Mouse (Mus musculus): ENCODE measurements at regions not wholly inside any gene's neighbourhood (a gene's known extent, or its start where the extent isn't known, plus 50 kb on each side); places are given as distances from the start of the nearest gene placed in this dataset.

GRCm38 (mm10) chr4:55158166-55158739 lies 191.6 kb upstream of the Rad23b start:
- H3K36me3 ChIP-seq = no peaks in the 10 kb centered on the region
- ATAC-seq (ENCODE audit: insufficient number of reproducible peaks, insufficient read depth, low FRiP score, low TSS enrichment, low read depth) = no peak
- no peak overlapping the region for H3K4me3 ChIP-seq (replicated peaks)
- H3K9me3 ChIP-seq = no peaks in the 10 kb centered on the region
- no peak overlapping the region for H3K9ac ChIP-seq (replicated peaks)
- no peaks in the 10 kb centered on the region for H3K4me1 ChIP-seq (replicated peaks)
- WGBS = 93% methylated on average over 6 of the region's 6 CpGs
- no peaks in the 10 kb centered on the region for H3K27me3 ChIP-seq
- H3K4me2 ChIP-seq = no peak overlapping the region
- H3K27ac ChIP-seq = no peak overlapping the region

DNA sequence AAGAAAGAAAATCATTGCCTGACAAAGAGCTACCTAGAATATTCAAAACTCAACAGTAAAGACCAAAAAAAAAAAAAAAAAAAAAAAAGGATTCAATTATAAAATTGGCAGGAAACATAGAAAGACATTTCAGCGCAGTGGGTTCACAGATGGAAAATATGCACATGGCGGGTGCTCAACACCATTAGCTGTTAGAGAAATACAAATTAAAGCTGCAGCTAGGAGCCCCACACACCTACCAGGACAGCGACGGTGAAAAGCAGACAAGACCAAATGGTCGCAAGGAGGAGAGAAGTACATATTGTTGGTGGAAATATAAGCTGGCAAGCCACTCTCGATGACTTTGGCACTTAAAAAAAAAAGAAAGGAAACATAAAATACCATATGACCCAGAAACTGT lies 183.6 kb upstream of the Rad23b start:
- no peak for ATAC-seq (ENCODE audit: insufficient number of reproducible peaks, insufficient read depth, low FRiP score, low TSS enrichment, low read depth)
- no peak overlapping the region for H3K9ac ChIP-seq (replicated peaks)
- no peak overlapping the region for H3K27ac ChIP-seq
- H3K36me3 ChIP-seq = no peaks in the 10 kb centered on the region
- no peaks in the 10 kb centered on the region for H3K27me3 ChIP-seq
- no peak overlapping the region for H3K4me3 ChIP-seq (replicated peaks)
- H3K4me1 ChIP-seq (replicated peaks) = peaks cover 9% of the 10 kb centered on the region
- H3K9me3 ChIP-seq = no peaks in the 10 kb centered on the region
- 85% methylated on average over 6 of the region's 6 CpGs for WGBS
- H3K4me2 ChIP-seq = no peak overlapping the region

- no peak for ATAC-seq (ENCODE audit: insufficient number of reproducible peaks, insufficient read depth, low FRiP score, low TSS enrichment, low read depth)
- Histone ChIP-seq H3K4me1 (replicated peaks) (peaks cover 9% of the 10 kb centered on the region), H3K36me3 (no peaks in the 10 kb centered on the region), H3K4me3 (replicated peaks) (no peak overlapping the region), H3K4me2 (no peak overlapping the region), H3K9me3 (no peaks in the 10 kb centered on the region), H3K9ac (replicated peaks) (no peak overlapping the region), H3K27me3 (no peaks in the 10 kb centered on the region), H3K27ac (no peak overlapping the region)
- 76% methylated on average over 7 of the region's 7 CpGs for WGBS
Measured at GRCm38 (mm10) chr4:55169063-55169462, 180.8 kb upstream of the Rad23b start.

DNA sequence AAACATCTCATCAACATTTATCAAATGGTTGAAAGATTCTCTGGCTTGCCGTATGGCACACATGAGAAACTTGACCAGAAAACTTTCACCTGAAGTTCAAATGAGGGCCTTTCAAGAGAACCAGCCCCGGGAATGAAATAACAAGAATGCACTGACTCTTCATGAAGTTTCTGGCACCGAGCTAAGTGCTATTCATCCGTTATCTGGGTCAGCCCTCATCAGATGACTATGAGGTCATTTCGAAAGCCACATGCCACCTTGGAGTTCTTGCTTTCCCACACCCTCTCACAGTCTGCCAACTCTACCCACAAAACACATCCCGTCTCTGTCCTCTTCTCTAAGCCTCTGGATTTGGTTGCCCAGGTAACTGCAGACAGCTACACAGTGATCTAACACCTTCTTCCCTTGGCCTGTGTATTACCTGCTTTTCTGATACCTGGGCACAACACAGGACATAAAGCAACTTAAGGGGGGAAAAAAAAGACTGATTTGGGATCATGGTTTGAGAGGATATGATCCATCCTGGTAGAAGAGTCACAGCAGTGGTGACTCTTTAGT lies 177.4 kb upstream of the Rad23b start:
- Histone ChIP-seq H3K4me2 (no peak overlapping the region), H3K27ac (no peak overlapping the region), H3K4me1 (replicated peaks) (peaks cover 9% of the 10 kb centered on the region), H3K36me3 (no peaks in the 10 kb centered on the region), H3K27me3 (no peaks in the 10 kb centered on the region), H3K9me3 (no peaks in the 10 kb centered on the region), H3K9ac (replicated peaks) (no peak overlapping the region), H3K4me3 (replicated peaks) (no peak overlapping the region)
- ATAC-seq (ENCODE audit: insufficient number of reproducible peaks, insufficient read depth, low FRiP score, low TSS enrichment, low read depth) = no peak
- WGBS = 78% methylated on average over 6 of the region's 6 CpGs

GRCm38 (mm10) chr4:55176026-55176425 lies 173.8 kb upstream of the Rad23b start:
- no peak overlapping the region for H3K9ac ChIP-seq (replicated peaks)
- H3K9me3 ChIP-seq = no peaks in the 10 kb centered on the region
- 75% methylated on average over 3 of the region's 3 CpGs for WGBS
- H3K4me3 ChIP-seq (replicated peaks) = no peak overlapping the region
- H3K4me2 ChIP-seq = no peak overlapping the region
- no peaks in the 10 kb centered on the region for H3K27me3 ChIP-seq
- peaks cover 2% of the 10 kb centered on the region for H3K4me1 ChIP-seq (replicated peaks)
- H3K36me3 ChIP-seq = no peaks in the 10 kb centered on the region
- H3K27ac ChIP-seq = no peak overlapping the region
- ATAC-seq (ENCODE audit: insufficient number of reproducible peaks, insufficient read depth, low FRiP score, low TSS enrichment, low read depth) = no peak

- Histone ChIP-seq H3K4me1 (replicated peaks) (no peaks in the 10 kb centered on the region), H3K4me2 (no peak overlapping the region), H3K27me3 (no peaks in the 10 kb centered on the region), H3K9ac (replicated peaks) (no peak overlapping the region), H3K4me3 (replicated peaks) (no peak overlapping the region), H3K36me3 (no peaks in the 10 kb centered on the region), H3K27ac (no peak overlapping the region), H3K9me3 (no peaks in the 10 kb centered on the region)
- 78% methylated on average over 2 of the region's 2 CpGs for WGBS
- no peak for ATAC-seq (ENCODE audit: insufficient number of reproducible peaks, insufficient read depth, low FRiP score, low TSS enrichment, low read depth)
Measured at GRCm38 (mm10) chr4:55179456-55179855, 170.4 kb upstream of the Rad23b start.

- H3K4me1 ChIP-seq (replicated peaks) = no peaks in the 10 kb centered on the region
- H3K9ac ChIP-seq (replicated peaks) = no peak overlapping the region
- no peak overlapping the region for H3K4me2 ChIP-seq
- no peaks in the 10 kb centered on the region for H3K36me3 ChIP-seq
- ATAC-seq (ENCODE audit: insufficient number of reproducible peaks, insufficient read depth, low FRiP score, low TSS enrichment, low read depth) = no peak
- H3K4me3 ChIP-seq (replicated peaks) = no peak overlapping the region
- no peaks in the 10 kb centered on the region for H3K9me3 ChIP-seq
- no peaks in the 10 kb centered on the region for H3K27me3 ChIP-seq
- WGBS = 54% methylated on average over 3 of the region's 3 CpGs
- no peak overlapping the region for H3K27ac ChIP-seq
Measured at GRCm38 (mm10) chr4:55183519-55183918, 166.3 kb upstream of the Rad23b start.

- ATAC-seq (ENCODE audit: insufficient number of reproducible peaks, insufficient read depth, low FRiP score, low TSS enrichment, low read depth) = no peak
- Histone ChIP-seq H3K27ac (no peak overlapping the region), H3K9me3 (no peaks in the 10 kb centered on the region), H3K27me3 (no peaks in the 10 kb centered on the region), H3K4me2 (no peak overlapping the region), H3K9ac (replicated peaks) (no peak overlapping the region), H3K4me3 (replicated peaks) (no peak overlapping the region), H3K36me3 (no peaks in the 10 kb centered on the region), H3K4me1 (replicated peaks) (no peaks in the 10 kb centered on the region)
- 71% methylated on average over 7 of the region's 7 CpGs for WGBS
Measured at GRCm38 (mm10) chr4:55188716-55189115, 161.1 kb upstream of the Rad23b start.

DNA sequence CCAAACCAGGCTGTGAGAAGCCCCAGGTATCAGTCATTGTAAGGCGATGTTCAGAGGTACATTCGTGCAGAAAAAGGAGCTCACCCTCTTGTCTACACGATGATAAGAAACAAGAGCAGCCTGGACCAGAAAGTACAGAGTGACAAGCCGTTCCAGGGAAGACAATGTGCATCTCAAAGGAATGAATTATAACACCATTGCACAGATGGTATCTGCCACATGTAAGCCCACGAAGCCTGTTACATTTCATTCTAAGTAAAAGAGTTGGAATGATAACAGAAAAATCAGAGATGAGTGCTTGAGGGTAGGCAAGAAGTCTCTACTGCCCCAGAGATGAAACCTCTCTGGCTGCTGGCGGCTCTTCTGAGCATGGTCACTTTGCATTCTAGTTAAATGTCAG lies 159.3 kb upstream of the Rad23b start:
- Histone ChIP-seq H3K4me2 (no peak overlapping the region), H3K9me3 (no peaks in the 10 kb centered on the region), H3K27ac (no peak overlapping the region), H3K4me1 (replicated peaks) (no peaks in the 10 kb centered on the region), H3K4me3 (replicated peaks) (no peak overlapping the region), H3K36me3 (no peaks in the 10 kb centered on the region), H3K9ac (replicated peaks) (no peak overlapping the region), H3K27me3 (no peaks in the 10 kb centered on the region)
- no peak for ATAC-seq (ENCODE audit: insufficient number of reproducible peaks, insufficient read depth, low FRiP score, low TSS enrichment, low read depth)
- 90% methylated on average over 6 of the region's 6 CpGs for WGBS

DNA sequence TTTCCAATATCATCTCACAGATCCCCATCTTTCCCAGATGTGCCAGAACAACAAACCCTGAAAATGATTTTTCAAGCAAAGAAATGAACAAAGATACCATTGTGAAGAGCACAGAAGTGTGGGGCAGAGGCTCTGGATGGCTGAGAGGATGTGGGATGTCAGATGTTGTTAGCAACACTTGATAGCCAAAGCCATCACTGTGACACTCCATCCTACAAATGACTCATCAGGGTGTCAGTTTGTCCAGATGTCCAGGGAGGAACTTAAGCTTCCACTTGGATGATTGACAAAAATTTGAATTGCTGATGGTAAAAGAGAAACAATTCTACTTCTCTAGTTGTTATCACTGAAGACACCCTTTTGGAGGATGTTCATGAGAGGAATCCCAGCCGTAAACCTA lies 155.8 kb upstream of the Rad23b start:
- H3K36me3 ChIP-seq = no peaks in the 10 kb centered on the region
- no peak overlapping the region for H3K27ac ChIP-seq
- 85% methylated on average over 1 of the region's 1 CpGs for WGBS
- H3K4me3 ChIP-seq (replicated peaks) = no peak overlapping the region
- H3K4me2 ChIP-seq = no peak overlapping the region
- H3K27me3 ChIP-seq = no peaks in the 10 kb centered on the region
- ATAC-seq (ENCODE audit: insufficient number of reproducible peaks, insufficient read depth, low FRiP score, low TSS enrichment, low read depth) = no peak
- no peaks in the 10 kb centered on the region for H3K4me1 ChIP-seq (replicated peaks)
- no peak overlapping the region for H3K9ac ChIP-seq (replicated peaks)
- no peaks in the 10 kb centered on the region for H3K9me3 ChIP-seq

DNA sequence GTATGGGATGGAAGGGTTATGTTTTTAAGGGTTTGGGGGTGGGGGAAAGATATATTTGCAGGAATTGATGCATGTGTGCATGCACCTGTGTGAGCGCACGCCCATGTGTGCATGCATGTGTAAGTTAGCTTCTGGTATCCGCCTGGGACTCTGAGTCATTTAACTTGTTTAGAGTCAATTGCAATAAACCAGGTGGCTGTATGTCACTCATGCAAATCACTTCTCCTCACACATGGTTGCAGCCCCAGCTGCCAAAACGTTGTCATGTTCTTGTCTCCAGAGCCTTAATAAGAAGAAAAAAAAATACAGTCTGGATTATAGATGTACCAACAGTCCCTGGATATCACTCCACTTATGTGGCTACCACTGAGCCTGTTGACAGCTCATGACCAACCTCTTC lies 155.3 kb upstream of the Rad23b start:
- no peaks in the 10 kb centered on the region for H3K36me3 ChIP-seq
- no peak overlapping the region for H3K9ac ChIP-seq (replicated peaks)
- ATAC-seq (ENCODE audit: insufficient number of reproducible peaks, insufficient read depth, low FRiP score, low TSS enrichment, low read depth) = no peak
- H3K4me1 ChIP-seq (replicated peaks) = no peaks in the 10 kb centered on the region
- no peak overlapping the region for H3K4me3 ChIP-seq (replicated peaks)
- H3K27me3 ChIP-seq = no peaks in the 10 kb centered on the region
- H3K4me2 ChIP-seq = no peak overlapping the region
- no peaks in the 10 kb centered on the region for H3K9me3 ChIP-seq
- no peak overlapping the region for H3K27ac ChIP-seq
- 91% methylated on average over 4 of the region's 4 CpGs for WGBS

Measured in limb, embryonic 12.5 days (tissue).